Mouse (Mus musculus) kidney, embryonic 14.5 days (tissue): ENCODE measurements around the gene Sall2. TPM values are rescaled to one million over a fixed set of nuclear protein-coding genes. Genes with fewer than 3 reads are reported as not detected.

Source experiments
- ATAC-seq: fragments of 200-750 bp; cut with Nextera tagmentation; 2 replicates; pipeline ENCODE4 v1.8.0; 2017; ENCODE audit warnings: moderate number of reproducible peaks, mild to moderate bottlenecking, moderate TSS enrichment, moderate library complexity; ENCODE audit not compliant: low FRiP score, low TSS enrichment
- H3K27ac ChIP-seq: fragments of 300-500 bp; sonication (generic); 2 replicates; pipeline ENCODE4 v1.5.1; 2014; ENCODE audit warnings: low read depth, mild to moderate bottlenecking, low read length, moderate library complexity, mixed read lengths
- H3K27me3 ChIP-seq: fragments of 300-500 bp; sonication (generic); 2 replicates; pipeline ENCODE4 v1.6.1; 2014; ENCODE audit warnings: mild to moderate bottlenecking, low read length; ENCODE audit not compliant: control insufficient read depth, insufficient read depth
- H3K36me3 ChIP-seq: fragments of 300-500 bp; sonication (generic); 2 replicates; pipeline ENCODE4 v1.6.1; 2014; ENCODE audit warnings: low read length, mixed read lengths; ENCODE audit not compliant: control insufficient read depth, insufficient read depth
- H3K4me1 ChIP-seq: fragments of 300-500 bp; sonication (generic); 2 replicates; pipeline ENCODE4 v1.6.1; 2014; ENCODE audit warnings: low read length, mixed read lengths; ENCODE audit not compliant: control insufficient read depth, insufficient read depth
- H3K4me2 ChIP-seq: fragments of 300-500 bp; sonication (generic); replicated peaks from 2 replicates; pipeline ENCODE4 v1.6.1; 2014; ENCODE audit warnings: low read depth, mild to moderate bottlenecking, low read length
- H3K4me3 ChIP-seq: fragments of 300-500 bp; sonication (generic); 2 replicates; pipeline ENCODE4 v1.5.1; 2014; ENCODE audit warnings: mild to moderate bottlenecking, low read length
- H3K9ac ChIP-seq: fragments of 300-500 bp; sonication (generic); 2 replicates; pipeline ENCODE4 v1.6.1; 2014; ENCODE audit warnings: low read depth, mild to moderate bottlenecking, low read length, moderate library complexity
- H3K9me3 ChIP-seq: fragments of 300-500 bp; sonication (generic); 2 replicates; pipeline ENCODE4 v1.6.1; 2016; ENCODE audit warnings: low read length; ENCODE audit not compliant: control insufficient read depth
- WGBS: fragments of 180-500 bp; shearing (Covaris S2); extraction: QIAGEN DNeasy Blood & Tissue Kit; methylation state at CpG from one replicate; pipeline ENCODE4 v1.1.7; 2014; 5-methylcytosine and 5-hydroxymethylcytosine counted together
- polyA plus RNA-seq: library from polyadenylated mRNA; unstranded; fragments of >200 nt; fragmentation: Nextera tagmentation; extraction: Ambion mirVana; gene quantifications from 2 replicates; pipeline ENCODE4 v1.2.1, GENCODE M21; 2014

Gene Sall2
- polyA plus RNA-seq, 1 experiment from 2014 or later, result 46.2 TPM

GRCm38 (mm10) chr14:52278932-52279746 is 49.4 kb downstream of the Sall2 start, which contains the start of the genes Tox4 and Rab2b:
Tox4 (plus strand) TSS chr14:52279146.
Rab2b (minus strand) TSS chr14:52279545.
- Histone ChIP-seq H3K27me3 (no peaks in the 10 kb centered on the region), H3K36me3 (peaks cover 9% of the 10 kb centered on the region; the same call in 1 of the 2 replicates), H3K4me1 (peaks cover 5% of the 10 kb centered on the region), H3K27ac (peak within 1 kb of the TSS; percentile 88), H3K9me3 (no peaks in the 10 kb centered on the region), H3K4me3 (peak within 1 kb of the TSS; percentile 92), H3K9ac (peak within 1 kb of the TSS; percentile 82), H3K4me2 (peak within 1 kb of the TSS; percentile 61)
- under 1% methylated on average over 65 of the region's 66 CpGs for WGBS
- ATAC-seq, result peak; percentile 99

- H3K4me1 ChIP-seq, result peaks cover 5% of the 10 kb centered on the region
- H3K9me3 ChIP-seq, result no peaks in the 10 kb centered on the region
- H3K4me3 ChIP-seq, result no peak overlapping the region
- H3K36me3 ChIP-seq, result peaks cover 9% of the 10 kb centered on the region; the same call in 1 of the 2 replicates
- no peaks in the 10 kb centered on the region for H3K27me3 ChIP-seq
- WGBS, result 95% methylated on average over 4 of the region's 4 CpGs
- ATAC-seq, result no peak
- no peak overlapping the region for H3K27ac ChIP-seq
- H3K9ac ChIP-seq, result no peak overlapping the region
- no peak overlapping the region for H3K4me2 ChIP-seq
Observed at GRCm38 (mm10) chr14:52277210-52277609, 51.4 kb downstream of the Sall2 start.

- H3K4me2 ChIP-seq, result no peak overlapping the region
- no peaks in the 10 kb centered on the region for H3K4me1 ChIP-seq
- no peak overlapping the region for H3K9ac ChIP-seq
- no peaks in the 10 kb centered on the region for H3K27me3 ChIP-seq
- 58% methylated on average over 3 of the region's 3 CpGs for WGBS
- H3K4me3 ChIP-seq, result no peak overlapping the region
- no peak for ATAC-seq
- H3K27ac ChIP-seq, result no peak overlapping the region
- H3K36me3 ChIP-seq, result peaks cover 13% of the 10 kb centered on the region
- H3K9me3 ChIP-seq, result no peaks in the 10 kb centered on the region
Observed at GRCm38 (mm10) chr14:52272781-52273180, 55.8 kb downstream of the Sall2 start.

Other genes with a start within 250 kb of the Sall2 start
- gene Hnrnpc, start 224.7 kb downstream of the Sall2 start, polyA plus RNA-seq, result 718 and 725 TPM in 2 replicates
- gene Rpgrip1, start 218.1 kb downstream of the Sall2 start, polyA plus RNA-seq, result 76.5 and 134 TPM in 2 replicates
- 55.1 and 111 TPM in 2 replicates for gene Supt16, start 131.3 kb downstream of the Sall2 start, polyA plus RNA-seq
- 48.6 and 57.1 TPM in 2 replicates for gene Chd8, start 71.0 kb downstream of the Sall2 start, polyA plus RNA-seq
- gene Tox4, start 49.6 kb downstream of the Sall2 start, polyA plus RNA-seq, result 34.9 and 54.7 TPM in 2 replicates
- 20.6 and 22.6 TPM in 2 replicates for gene Rab2b, start 49.2 kb downstream of the Sall2 start, polyA plus RNA-seq
- gene Mettl3, start 23.6 kb downstream of the Sall2 start, polyA plus RNA-seq, result 40.3 and 53.7 TPM in 2 replicates
- gene Olfr1513, start 27.6 kb upstream of the Sall2 start, polyA plus RNA-seq, result not detected in 2 replicates
- not detected in 2 replicates for gene Olfr1512, start 50.4 kb upstream of the Sall2 start, polyA plus RNA-seq
- gene Olfr1511, start 68.6 kb upstream of the Sall2 start, polyA plus RNA-seq, result not detected in 2 replicates
- gene Olfr1510, start 85.6 kb upstream of the Sall2 start, polyA plus RNA-seq, result not detected in 2 replicates
- gene Olfr1509, start 114.2 kb upstream of the Sall2 start, polyA plus RNA-seq, result not detected in 2 replicates
- not detected in 2 replicates for gene Olfr1508, start 138.7 kb upstream of the Sall2 start, polyA plus RNA-seq
- not detected in 2 replicates for gene Olfr1507, start 167.0 kb upstream of the Sall2 start, polyA plus RNA-seq